Mouse (Mus musculus) inflammation-experienced regulatory T-cells, adult 6 months (primary cell): ENCODE data around the gene Bcl3. TPM values are rescaled to one million over a fixed set of nuclear protein-coding genes. Genes with fewer than 3 reads are reported as not detected.
A peak's percentile ranks its signal among the peaks of the same experiment; 100 is the strongest.

Experiments used
- ATAC-seq: one replicate; pipeline ENCODE4 v1.8.0; 2017
- polyA plus RNA-seq, 3 experiments: library from polyadenylated mRNA; unstranded; fragments of 100-300 nt; shearing (Covaris generic); gene quantifications; one replicate each; pipeline ENCODE4 v1.2.1; 2017

Bcl3 gene
- polyA plus RNA-seq: 10 to 100 TPM; 13.6 to 19.9 (median 18.5) TPM

- ATAC-seq: peak; percentile 57
These were observed at the start of gene Bcl3 for GRCm38 (mm10) chr7:19822604-19823058. Bcl3 (minus strand) TSS chr7:19822770.

- no peak for ATAC-seq
These were observed 49.5 kb upstream of the Bcl3 start for GRCm38 (mm10) chr7:19871943-19872601.

DNA sequence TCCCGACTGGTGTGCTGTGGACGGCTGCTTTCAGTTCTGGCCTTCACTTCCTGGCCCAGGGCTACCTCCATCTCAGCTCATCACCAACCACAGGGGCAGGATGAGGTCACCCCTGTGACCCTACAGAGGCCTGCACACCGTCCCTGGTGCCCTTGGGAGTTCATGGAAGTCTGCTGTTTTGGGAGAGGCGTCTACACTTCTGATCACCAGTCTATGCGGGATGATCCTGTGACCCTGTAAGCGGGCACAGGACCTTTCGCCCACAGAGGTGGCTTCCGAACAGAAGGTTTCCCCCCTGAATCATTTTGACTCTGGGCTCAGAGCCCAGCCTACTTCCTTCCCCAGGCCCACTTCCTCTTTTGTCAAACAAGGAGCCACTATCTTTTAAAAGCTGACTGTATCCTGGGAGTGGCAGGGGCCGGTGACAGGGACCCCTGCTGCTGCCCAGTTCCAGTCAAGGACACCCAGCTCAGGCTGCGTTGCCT lies 48.6 kb upstream of the Bcl3 start:
- peak; percentile 70 for ATAC-seq

DNA sequence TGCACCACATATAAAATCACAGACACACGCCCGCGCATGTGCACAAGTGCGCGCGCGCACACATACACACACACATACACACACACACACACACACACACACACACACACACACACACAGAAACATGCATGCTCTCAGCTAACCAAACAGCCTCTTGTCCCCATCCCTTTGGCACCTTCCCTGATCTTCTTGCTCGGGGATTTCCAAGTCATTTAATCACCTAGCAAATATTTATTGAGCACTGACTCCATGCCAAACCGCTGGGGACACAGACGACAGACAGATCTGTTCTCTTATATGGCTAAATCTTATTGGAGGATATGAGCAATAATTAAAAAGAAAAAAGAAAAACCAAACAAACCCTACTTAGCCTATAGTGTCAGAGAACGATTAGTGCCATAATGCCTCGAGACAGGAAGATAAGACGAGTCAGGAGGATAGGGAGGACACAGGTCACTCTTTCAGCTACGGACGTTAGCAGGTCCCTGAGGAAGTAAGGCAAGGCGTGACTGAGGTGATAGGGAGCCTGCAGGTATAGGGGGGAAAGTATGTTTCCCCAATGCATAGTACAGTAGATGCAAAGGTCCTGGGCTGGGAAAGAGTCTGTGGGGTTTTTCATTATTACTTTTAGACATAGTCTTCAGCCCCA lies 45.3 kb upstream of the Bcl3 start:
- no peak for ATAC-seq

DNA sequence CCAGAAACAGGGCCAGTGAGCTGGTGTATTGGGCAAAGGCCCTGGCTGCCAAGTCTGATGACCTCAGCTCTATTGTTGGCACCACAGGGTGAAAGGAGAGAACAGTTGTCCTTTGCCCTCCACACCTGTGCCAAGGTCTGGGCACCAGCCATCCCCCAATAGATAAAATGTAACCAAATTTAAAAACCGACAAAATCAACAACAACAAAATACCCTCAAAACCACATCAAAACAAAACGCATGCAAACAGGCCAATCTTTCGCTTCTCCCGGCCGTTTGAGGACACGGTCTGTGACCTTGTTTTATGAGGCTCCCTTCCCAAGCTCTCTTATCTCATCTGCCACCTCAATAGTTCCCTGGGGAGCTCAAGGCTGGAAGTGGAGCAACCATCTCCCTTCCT lies 43.9 kb upstream of the Bcl3 start:
- ATAC-seq: no peak

- ATAC-seq: no peak
These were observed 42.9 kb upstream of the Bcl3 start for GRCm38 (mm10) chr7:19865246-19866036.

DNA sequence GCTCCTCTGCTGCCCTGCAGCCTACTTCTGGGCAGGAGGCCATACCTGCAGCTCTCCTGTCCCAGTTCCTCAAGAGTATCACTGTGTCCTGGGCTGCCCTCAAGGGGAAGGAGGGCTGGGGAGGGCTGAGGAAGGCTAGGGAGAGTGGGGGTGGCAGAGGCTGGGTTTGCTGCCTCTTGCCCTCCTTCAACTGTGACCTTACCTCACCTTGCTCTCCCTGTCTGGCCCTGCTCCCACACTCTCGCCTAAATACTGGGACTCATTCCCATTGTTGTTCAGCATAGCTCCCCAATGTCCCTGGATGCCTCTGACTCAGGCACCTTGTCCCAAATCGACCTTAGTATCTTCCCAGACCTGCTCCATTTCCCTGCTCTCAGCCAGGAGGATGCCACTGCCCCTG lies 41.7 kb upstream of the Bcl3 start:
- no peak for ATAC-seq

GRCm38 (mm10) chr7:19861199-19861598 lies 38.6 kb upstream of the Bcl3 start, which contains the start of gene Ceacam16:
Ceacam16 (minus strand) TSS chr7:19861299.
- no peak for ATAC-seq

DNA sequence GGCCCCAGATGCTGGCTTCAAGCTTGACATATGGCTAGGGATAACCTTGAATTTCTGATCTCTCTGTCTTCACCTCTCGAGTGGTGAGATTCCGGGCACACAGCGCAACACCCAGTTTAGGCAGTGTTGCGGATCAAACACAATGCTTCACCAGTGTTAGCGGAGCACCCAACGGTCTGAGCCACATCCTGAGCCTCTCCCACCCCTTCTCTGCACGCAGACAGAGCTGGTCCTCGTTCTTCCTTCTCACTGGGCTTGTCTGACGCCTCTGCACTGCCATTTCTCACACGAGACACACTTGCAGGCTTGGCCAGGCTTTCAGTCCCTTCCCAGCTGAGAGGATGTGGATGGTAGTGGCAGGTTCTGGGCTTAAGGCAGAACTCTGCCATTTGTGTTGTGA lies 37.2 kb upstream of the Bcl3 start:
- no peak for ATAC-seq

DNA sequence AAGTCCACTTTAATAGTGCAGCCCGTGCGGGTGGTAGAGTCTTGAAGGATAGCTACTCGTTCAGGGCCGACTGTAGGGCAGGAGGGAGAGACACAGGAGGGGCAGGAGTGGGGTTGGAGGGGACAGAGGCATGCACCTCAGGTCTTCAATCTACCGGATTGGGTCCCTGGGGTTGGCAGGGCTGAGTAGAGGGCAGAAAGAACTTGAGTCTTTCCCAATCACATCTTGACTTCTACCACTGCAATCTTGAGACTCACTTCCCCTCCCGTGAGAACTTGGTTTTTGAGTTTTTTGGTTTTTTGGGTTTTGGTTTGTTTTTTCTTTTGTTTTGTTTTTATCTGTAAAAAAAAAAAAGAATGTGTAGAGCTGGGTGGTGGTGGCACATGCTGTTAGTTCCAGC lies 33.7 kb upstream of the Bcl3 start:
- ATAC-seq: no peak

GRCm38 (mm10) chr7:19855663-19856062 lies 33.1 kb upstream of the Bcl3 start:
- peak; percentile 64 for ATAC-seq

DNA sequence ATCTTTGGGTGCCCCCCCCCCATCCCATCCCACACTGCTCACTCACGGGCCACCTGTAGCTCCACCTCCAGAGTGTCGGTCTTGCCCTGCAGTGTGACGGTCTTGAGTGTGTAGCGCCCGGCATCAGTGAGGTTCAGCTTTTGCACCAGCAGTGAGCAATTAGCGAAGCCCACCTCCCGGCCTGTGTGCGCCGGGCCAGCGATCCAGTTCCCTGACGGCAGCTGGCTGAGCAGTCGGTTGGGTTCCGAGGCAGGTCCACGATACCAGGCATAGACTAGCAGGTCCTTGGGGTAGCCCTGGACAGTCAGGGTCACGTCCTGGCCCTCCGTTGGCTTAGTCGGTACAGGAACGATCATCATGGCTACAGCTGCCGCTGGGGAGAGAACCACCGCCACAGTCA lies 31.0 kb upstream of the Bcl3 start:
- no peak for ATAC-seq

DNA sequence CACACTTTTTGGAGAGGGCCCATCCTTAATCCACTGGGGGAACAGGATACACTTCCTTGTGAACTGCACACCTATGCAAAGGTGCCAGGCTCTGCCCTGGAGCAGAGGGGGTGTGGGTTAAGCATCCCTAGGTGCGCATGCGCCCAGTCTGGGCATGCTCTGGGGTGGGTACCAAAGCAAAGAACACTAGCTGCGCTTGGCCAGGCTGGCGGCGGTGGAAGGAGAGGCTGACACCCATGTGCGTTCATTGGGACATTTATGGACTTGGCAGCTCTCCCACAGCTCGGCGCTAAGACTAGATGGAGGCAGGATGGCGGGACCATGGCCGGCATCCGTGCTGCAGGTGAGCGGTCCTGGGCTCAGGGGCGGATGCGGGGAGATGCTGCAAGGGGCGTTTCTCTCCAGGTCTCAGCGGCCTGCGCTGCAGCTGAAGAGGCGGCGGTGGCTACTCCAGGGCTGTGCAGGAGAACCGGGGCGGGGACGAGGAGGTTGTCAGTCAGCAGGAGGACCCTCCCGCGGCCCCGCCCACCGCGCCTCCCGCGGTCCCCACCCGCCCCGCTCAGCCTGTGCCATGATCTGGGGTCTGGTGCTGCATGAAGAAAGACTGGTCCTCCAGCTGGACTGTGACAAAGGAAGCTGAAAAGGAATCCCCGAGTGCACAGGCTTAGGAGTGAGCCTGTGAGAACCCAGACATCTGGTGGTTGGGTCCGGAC lies 29.4 kb upstream of the Bcl3 start, which contains the start of gene Gm19345:
TSS of gene Gm19345 (plus strand) at position 146 of the 713 bp plus-strand sequence.
- no peak for ATAC-seq

DNA sequence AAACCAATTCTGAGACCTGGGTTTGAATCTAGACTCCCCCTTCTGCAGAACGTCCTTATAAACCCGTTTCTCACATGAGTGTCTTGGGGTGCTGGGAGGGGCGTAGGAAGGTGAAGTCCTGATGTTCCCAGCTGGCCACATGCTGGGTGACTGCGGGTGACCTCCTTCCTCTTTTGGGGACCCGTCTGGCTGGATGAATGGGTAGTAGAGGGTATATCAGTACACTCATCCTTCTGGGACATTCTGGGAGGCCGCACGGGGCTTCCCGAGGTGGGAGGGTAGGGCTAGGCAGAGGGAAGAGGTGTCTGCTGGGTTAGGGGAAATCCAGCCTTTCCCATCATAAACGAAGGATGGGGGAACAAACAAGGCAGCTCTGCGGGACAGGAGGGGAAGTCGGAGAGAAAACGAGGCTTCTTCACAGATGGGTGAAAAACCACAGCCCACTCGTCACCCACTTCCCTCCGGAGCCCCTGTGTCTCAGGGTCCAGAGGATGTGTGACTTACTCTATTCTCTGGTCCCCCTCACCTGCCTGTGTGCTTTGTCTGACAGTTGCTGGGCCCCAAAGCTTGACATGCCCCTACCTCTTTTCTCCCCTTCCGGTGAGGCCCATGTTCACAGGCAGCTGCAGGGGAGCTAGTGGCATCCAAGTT lies 22.1 kb upstream of the Bcl3 start:
- ATAC-seq: peak; percentile 62

DNA sequence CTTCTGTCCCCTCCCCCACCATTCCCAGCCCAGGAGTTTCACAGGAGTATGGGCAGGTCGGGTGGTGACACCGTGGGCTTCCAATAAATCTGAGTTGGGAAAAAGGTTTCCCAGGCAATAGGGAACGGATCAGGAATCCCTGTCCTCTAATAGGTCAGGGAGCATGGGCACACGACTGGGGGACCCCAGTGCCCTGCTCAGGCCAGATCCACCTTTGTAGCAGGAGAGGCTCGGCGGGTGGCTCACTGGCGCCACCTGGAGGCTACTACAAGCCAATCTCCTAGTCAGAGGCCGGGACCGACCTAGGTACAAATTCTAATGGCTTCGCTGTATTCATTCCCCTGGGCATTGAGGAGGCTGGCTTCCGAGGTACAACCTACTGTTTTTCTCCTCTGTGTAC lies 21.0 kb upstream of the Bcl3 start:
- peak; percentile 68 for ATAC-seq

DNA sequence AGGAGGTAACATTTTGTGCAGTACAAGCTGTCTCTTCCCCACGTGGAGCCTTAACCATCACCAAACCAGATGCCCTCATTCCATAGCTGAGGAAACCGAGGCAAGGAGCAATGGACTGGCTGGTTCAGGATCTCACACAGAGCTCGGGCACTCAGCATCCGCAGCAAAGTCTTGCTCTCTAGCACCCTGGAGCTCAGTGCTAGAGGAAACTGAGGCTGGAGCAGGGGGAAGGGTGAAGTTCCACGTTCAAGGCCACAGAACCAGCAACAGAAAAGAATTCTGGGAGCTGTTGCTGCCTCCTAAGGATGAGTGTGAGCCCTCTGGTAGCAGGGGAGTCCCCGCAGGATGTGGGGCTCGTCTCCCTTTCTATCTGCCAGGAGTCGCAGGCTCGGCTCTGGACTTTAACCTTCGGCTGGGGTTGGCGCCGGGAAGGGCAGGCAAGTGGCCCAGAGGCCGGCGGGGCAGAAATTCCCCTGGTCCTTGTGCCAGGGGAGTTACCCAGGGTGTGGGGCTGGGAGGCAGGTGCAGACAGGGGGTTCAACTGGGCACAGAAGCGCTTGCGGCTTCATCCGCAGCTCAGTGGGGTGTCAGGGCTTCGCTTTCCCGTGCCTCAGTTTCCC lies 20.4 kb upstream of the Bcl3 start:
- no peak for ATAC-seq

- no peak for ATAC-seq
These were observed 19.3 kb upstream of the Bcl3 start for GRCm38 (mm10) chr7:19841686-19842413.

- ATAC-seq: no peak
These were observed 18.4 kb upstream of the Bcl3 start for GRCm38 (mm10) chr7:19840936-19841335.

DNA sequence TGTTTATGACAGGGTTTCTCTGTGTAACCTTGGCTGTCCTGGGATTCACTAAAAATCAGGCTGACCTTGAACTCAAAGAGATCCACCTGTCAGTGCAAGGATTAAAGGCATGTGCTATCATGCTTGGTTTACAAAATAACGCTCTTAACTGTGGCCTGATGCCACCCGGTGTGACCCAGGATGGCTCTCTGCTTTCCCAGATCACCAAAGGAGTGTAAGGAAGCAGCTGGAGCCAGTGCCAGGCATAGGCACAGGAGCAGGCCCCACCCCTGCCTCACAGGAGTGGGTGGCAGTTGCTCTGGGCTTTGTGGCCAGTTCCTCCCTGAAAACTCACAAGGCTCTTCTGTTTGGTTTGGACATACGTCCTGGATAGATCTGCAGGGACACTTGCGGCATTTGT lies 17.8 kb upstream of the Bcl3 start:
- no peak for ATAC-seq

- peak; percentile 65 for ATAC-seq
These were observed 14.3 kb upstream of the Bcl3 start for GRCm38 (mm10) chr7:19836843-19837242.

GRCm38 (mm10) chr7:19834055-19834454 lies 11.5 kb upstream of the Bcl3 start:
- no peak for ATAC-seq
